17 mouse cellular contexts compared by ENCODE assay signal in the genomic region with DNA sequence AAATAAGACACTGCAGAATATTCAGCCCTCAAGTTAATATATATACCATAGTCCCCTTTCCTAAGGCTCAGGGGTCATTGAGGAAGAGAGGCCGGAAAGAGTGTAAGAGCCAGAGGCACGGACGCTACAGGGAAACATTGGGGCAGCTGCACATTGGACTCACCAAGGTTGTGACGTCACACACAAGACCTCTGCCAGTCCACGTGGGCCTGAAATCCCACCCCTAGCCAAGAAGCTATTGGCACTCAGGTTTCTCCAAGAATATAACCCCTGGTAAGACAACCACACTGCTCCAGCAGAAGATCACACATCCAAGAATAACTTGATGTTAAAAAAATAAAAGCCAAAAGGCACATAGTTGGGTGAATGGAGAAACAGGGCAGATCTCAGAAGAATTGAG.
"Had no signal": no experiment of that assay in that cellular context is flagged by ENCODE, and none has a peak within 500 bp of the region (broad histone marks: within the 10 kb centered on the region; RNA-seq: fewer than 3 reads in every experiment).

No protein-coding gene starts in this region.

- H3K36me3 ChIP-seq: limb, embryonic 12.5 days; liver, embryonic 13.5 days; lung, embryonic 15.5 days; neural tube, embryonic 15.5 days had no signal

- DNase-seq: kidney, adult 9 months; kidney, postnatal 36 days; liver; liver, embryonic 13.5 days; liver, postnatal 0 days; lung, postnatal 14 days; midbrain, embryonic 14.5 days; right cerebral cortex, adult 18-20 months; right cerebral cortex, postnatal 25 days; spleen, adult 18-20 months; thymus, adult 2 months; thymus, postnatal 25 days had no signal

- H3K9ac ChIP-seq: limb, embryonic 12.5 days; liver, embryonic 13.5 days; liver, postnatal 0 days; lung, embryonic 15.5 days; neural tube, embryonic 15.5 days had no signal

- H3K4me3 ChIP-seq: limb, embryonic 12.5 days; liver, embryonic 13.5 days; lung, embryonic 15.5 days; myocyte; neural tube, embryonic 15.5 days had no signal

- H3K4me2 ChIP-seq: limb, embryonic 12.5 days; liver, embryonic 13.5 days; lung, embryonic 15.5 days; neural tube, embryonic 15.5 days had no signal

- H3K9me3 ChIP-seq: limb, embryonic 12.5 days; liver, embryonic 13.5 days; lung, embryonic 15.5 days; neural tube, embryonic 15.5 days had no signal

- H3K27me3 ChIP-seq: limb, embryonic 12.5 days; liver, embryonic 13.5 days; lung, embryonic 15.5 days; neural tube, embryonic 15.5 days had no signal

- H3K27ac ChIP-seq: kidney, postnatal 0 days; limb, embryonic 12.5 days; liver, embryonic 13.5 days; lung, embryonic 15.5 days; neural tube, embryonic 15.5 days had no signal

- ATAC-seq: liver, postnatal 0 days had no signal
